Comparison of ENCODE assay signal across 8 mouse cellular contexts in the genomic region with DNA sequence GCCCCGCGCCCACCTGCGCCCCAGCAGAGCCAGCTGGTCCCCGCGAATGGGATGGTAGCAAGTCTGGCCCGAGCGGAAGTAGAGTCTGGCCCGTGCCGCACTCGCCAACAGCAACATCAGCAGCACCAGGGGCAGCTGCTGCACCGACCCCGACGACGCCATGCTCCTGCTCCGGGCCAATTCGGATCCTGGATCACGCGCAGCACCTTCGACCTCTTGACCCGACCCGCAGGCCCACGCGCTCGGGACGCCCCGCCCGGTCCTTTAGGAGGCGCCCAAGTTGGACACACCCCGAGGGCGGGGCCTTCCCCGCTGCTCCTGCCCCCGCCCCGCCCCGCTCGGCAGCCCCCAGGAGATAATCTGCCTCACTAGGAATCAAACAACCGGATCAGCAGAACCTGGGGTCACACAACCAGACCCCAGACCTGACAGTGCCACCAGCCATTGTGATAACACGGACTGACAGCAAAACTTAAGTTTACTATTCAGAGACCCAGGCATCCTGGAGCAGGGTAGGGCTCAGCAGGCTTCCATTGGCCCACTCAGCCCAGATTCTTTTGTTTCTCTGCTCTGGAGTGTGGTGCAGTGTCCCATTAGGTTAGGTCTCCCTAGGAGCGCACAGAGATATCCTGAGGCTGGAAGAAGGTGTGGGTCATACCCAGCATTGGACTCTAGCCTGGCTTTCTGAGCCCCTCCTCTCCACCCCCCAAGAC. TPM values are rescaled to one million over a fixed set of nuclear protein-coding genes. Genes with fewer than 3 reads are reported as not detected.
A peak's percentile ranks its signal among the peaks of the same experiment; 100 is the strongest.
DNase-seq lines count a peak whose midpoint lies in the region; ATAC-seq and TF ChIP-seq lines count a peak whose summit lies in the region.

Gene Ctsz, minus strand, starts transcription at position 303 of the 713 bp plus-strand sequence.

- H3K4me3 ChIP-seq in embryonic facial prominence, embryonic 11.5 days (ENCODE audit: low read depth, low read length): peak within 1 kb of the TSS; percentile 51
- H3K4me3 ChIP-seq in heart, adult 2 months: peak within 1 kb of the TSS; percentile 50
- peak within 1 kb of the TSS; percentile 85 for H3K4me3 ChIP-seq in kidney, adult 2 months (ENCODE audit: insufficient read depth, low read depth, low read length)
- H3K4me3 ChIP-seq in limb, embryonic 13.5 days: peak within 1 kb of the TSS; percentile 62
- H3K4me3 ChIP-seq in midbrain, embryonic 14.5 days (replicated peaks; ENCODE audit: low read depth, low read length): peak within 1 kb of the TSS; percentile 48
- peak within 1 kb of the TSS; percentile 91 for H3K4me3 ChIP-seq in spleen, adult 2 months (ENCODE audit: extremely low read depth, insufficient read depth, insufficient read length)

- no peak for TF ChIP-seq EP300 in heart, adult 2 months (IDR thresholded peaks at IDR 0.05; ENCODE audit: insufficient read depth, low read depth, low read length)

- no peaks in the 10 kb centered on the region for H3K79me2 ChIP-seq in heart, adult 2 months (replicated peaks; ENCODE audit: control insufficient read depth, insufficient read depth, low read length)

- H3K4me2 ChIP-seq in embryonic facial prominence, embryonic 11.5 days (ENCODE audit: low read depth, low read length): peak within 1 kb of the TSS; percentile 80
- peak within 1 kb of the TSS; percentile 81 for H3K4me2 ChIP-seq in limb, embryonic 13.5 days (replicated peaks)
- H3K4me2 ChIP-seq in midbrain, embryonic 14.5 days (ENCODE audit: low read length): peak within 1 kb of the TSS; percentile 77

- WGBS in embryonic facial prominence, embryonic 11.5 days: under 1% methylated on average over 37 of the region's 38 CpGs
- 2% methylated on average over 38 of the region's 38 CpGs for WGBS in heart, adult 2 months
- 3% methylated on average over 38 of the region's 38 CpGs for WGBS in kidney, adult 2 months
- WGBS in limb, embryonic 13.5 days: 1% methylated on average over 38 of the region's 38 CpGs
- WGBS in midbrain, embryonic 14.5 days: 1% methylated on average over 38 of the region's 38 CpGs
- WGBS in spleen, adult 2 months: 1% methylated on average over 38 of the region's 38 CpGs

- H3K27ac ChIP-seq in embryonic facial prominence, embryonic 11.5 days (replicated peaks; ENCODE audit: low read depth, low read length): no peak within 1 kb of the TSS
- peak within 1 kb of the TSS; percentile 78 for H3K27ac ChIP-seq in heart, adult 2 months
- H3K27ac ChIP-seq in kidney, adult 2 months (ENCODE audit: insufficient read depth, low read depth, low read length): peak within 1 kb of the TSS; percentile 8; the same call in 1 of the 2 replicates
- no peak within 1 kb of the TSS for H3K27ac ChIP-seq in limb, embryonic 13.5 days
- no peak within 1 kb of the TSS for H3K27ac ChIP-seq in midbrain, embryonic 14.5 days (replicated peaks; ENCODE audit: low read depth, low read length)
- H3K27ac ChIP-seq in spleen, adult 2 months (ENCODE audit: insufficient read depth, low read length): peak within 1 kb of the TSS; percentile 94

- no peaks in the 10 kb centered on the region; the same call in 1 of the 2 replicates for H3K36me3 ChIP-seq in embryonic facial prominence, embryonic 11.5 days (replicated peaks; ENCODE audit: control insufficient read depth, insufficient read depth, low read depth, low read length)
- H3K36me3 ChIP-seq in heart, adult 2 months (ENCODE audit: control insufficient read depth, insufficient read depth, low read length): no peaks in the 10 kb centered on the region
- no peaks in the 10 kb centered on the region for H3K36me3 ChIP-seq in kidney, adult 2 months (ENCODE audit: control insufficient read depth, insufficient read depth, low read length)
- peaks cover 25% of the 10 kb centered on the region for H3K36me3 ChIP-seq in limb, embryonic 13.5 days
- H3K36me3 ChIP-seq in midbrain, embryonic 14.5 days (ENCODE audit: control insufficient read depth, insufficient read depth, low read length): no peaks in the 10 kb centered on the region
- peaks cover 5% of the 10 kb centered on the region; the same call in 1 of the 2 replicates for H3K36me3 ChIP-seq in spleen, adult 2 months (ENCODE audit: control insufficient read depth, insufficient read depth, low read length)

- no peaks in the 10 kb centered on the region for H3K27me3 ChIP-seq in embryonic facial prominence, embryonic 11.5 days (ENCODE audit: control insufficient read depth, insufficient read depth, low read length)
- no peaks in the 10 kb centered on the region for H3K27me3 ChIP-seq in heart, adult 2 months (ENCODE audit: control insufficient read depth, insufficient read depth, low read length)
- H3K27me3 ChIP-seq in kidney, adult 2 months (replicated peaks; ENCODE audit: control insufficient read depth, insufficient read depth, low read length): no peaks in the 10 kb centered on the region
- no peaks in the 10 kb centered on the region for H3K27me3 ChIP-seq in limb, embryonic 13.5 days
- H3K27me3 ChIP-seq in midbrain, embryonic 14.5 days (ENCODE audit: control insufficient read depth, insufficient read depth, low read length): no peaks in the 10 kb centered on the region
- no peaks in the 10 kb centered on the region for H3K27me3 ChIP-seq in spleen, adult 2 months (ENCODE audit: control insufficient read depth, insufficient read depth, low read length)

- H3K9ac ChIP-seq in embryonic facial prominence, embryonic 11.5 days (replicated peaks; ENCODE audit: low read length): peak within 1 kb of the TSS; percentile 67
- H3K9ac ChIP-seq in heart, adult 2 months (ENCODE audit: low read depth, low read length): peak within 1 kb of the TSS; percentile 84
- H3K9ac ChIP-seq in limb, embryonic 13.5 days: peak within 1 kb of the TSS; percentile 70
- H3K9ac ChIP-seq in midbrain, embryonic 14.5 days (replicated peaks; ENCODE audit: low read length): peak within 1 kb of the TSS; percentile 56

- peak; percentile 68 for DNase-seq in layer of hippocampus, adult 11-12 months (ENCODE audit: low spot score)
- DNase-seq in layer of hippocampus, adult 9-10 months (ENCODE audit: low spot score): no peak
- peak; percentile 76 for DNase-seq in embryonic facial prominence, embryonic 11.5 days (ENCODE audit: low spot score)
- DNase-seq in heart, adult 2 months: peak; percentile 86 to 87
- peak; percentile 86 for DNase-seq in kidney, adult 2 months
- DNase-seq in midbrain, embryonic 14.5 days: peak; percentile 66
- peak; percentile 42 to 75 for DNase-seq in spleen, adult 2 months (ENCODE audit: low read depth in 1 of 2, low spot score in 2 of 2)

- peak; percentile 39; the same call in 1 of the 2 replicates for TF ChIP-seq POLR2A in heart, adult 2 months (IDR thresholded peaks at IDR 0.05; ENCODE audit: insufficient read depth, low read depth, low read length)
- peak; percentile 10 for TF ChIP-seq POLR2A in kidney, adult 2 months (IDR thresholded peaks at IDR 0.05; ENCODE audit: low read depth, low read length)
- TF ChIP-seq POLR2A in spleen, adult 2 months (IDR thresholded peaks at IDR 0.05; ENCODE audit: low read depth, low read length): peak; percentile 71; the same call in 1 of the 2 replicates

- ATAC-seq in embryonic facial prominence, embryonic 11.5 days (replicated peaks; ENCODE audit: insufficient number of reproducible peaks, low FRiP score, low TSS enrichment, low read depth): peak; percentile 72
- peak; percentile 75 for ATAC-seq in limb, embryonic 13.5 days (ENCODE audit: low FRiP score, low read depth)
- peak; percentile 70 for ATAC-seq in midbrain, embryonic 14.5 days (ENCODE audit: low FRiP score, low TSS enrichment)

- H3K9me3 ChIP-seq in embryonic facial prominence, embryonic 11.5 days (replicated peaks; ENCODE audit: control insufficient read depth, low read length): no peaks in the 10 kb centered on the region
- H3K9me3 ChIP-seq in limb, embryonic 13.5 days: no peaks in the 10 kb centered on the region
- no peaks in the 10 kb centered on the region for H3K9me3 ChIP-seq in midbrain, embryonic 14.5 days (ENCODE audit: control insufficient read depth, low read length)

- no peak for TF ChIP-seq CTCF in heart, adult 2 months (IDR thresholded peaks at IDR 0.05)
- no peak for TF ChIP-seq CTCF in kidney, adult 2 months (conservative IDR thresholded peaks at IDR 0.05; ENCODE audit: insufficient read depth, insufficient read length, low read depth, low read length)
- no peak for TF ChIP-seq CTCF in spleen, adult 2 months (IDR thresholded peaks at IDR 0.05; ENCODE audit: extremely low read depth, insufficient read depth, insufficient read length, insufficient replicate concordance)

- intact Hi-C loops in heart, adult 2 months (cut with DNase I): loop anchor here (2.0 kb wide), 1 partner anchor 24 kb away; the partner anchor contains the start of gene Nelfcd

- H3K4me1 ChIP-seq in embryonic facial prominence, embryonic 11.5 days (ENCODE audit: control insufficient read depth, insufficient read depth, low read length): no peaks in the 10 kb centered on the region
- peaks cover 5% of the 10 kb centered on the region for H3K4me1 ChIP-seq in heart, adult 2 months (ENCODE audit: control insufficient read depth, insufficient read depth, low read length)
- no peaks in the 10 kb centered on the region; the same call in 1 of the 2 replicates for H3K4me1 ChIP-seq in kidney, adult 2 months (ENCODE audit: control insufficient read depth, insufficient read depth, low read length)
- H3K4me1 ChIP-seq in limb, embryonic 13.5 days: peaks cover 36% of the 10 kb centered on the region
- peaks cover 18% of the 10 kb centered on the region for H3K4me1 ChIP-seq in midbrain, embryonic 14.5 days (ENCODE audit: control insufficient read depth, insufficient read depth, low read length)
- H3K4me1 ChIP-seq in spleen, adult 2 months (ENCODE audit: control insufficient read depth, insufficient read depth, insufficient read length): peaks cover 37% of the 10 kb centered on the region

RNA-seq across cellular contexts. Expression of gene Ctsz, which starts in this region (rescaled TPM):
- polyA plus RNA-seq in embryonic facial prominence, embryonic 11.5 days (2014; fragmentation: Nextera tagmentation; extraction: Ambion mirVana): 86.5 and 106 TPM in 2 replicates
- total RNA-seq in heart, adult 2 months (2021): 10 to 100 TPM; 31.1 to 34.4 TPM
- 49.5 and 59.5 TPM in 2 replicates for polyA plus RNA-seq in heart, adult 2 months (2012; rRNA removed)
- polyA plus RNA-seq in kidney, adult 2 months (2012; rRNA removed): 265 and 268 TPM in 2 replicates
- polyA plus RNA-seq in limb, embryonic 13.5 days (2015; fragmentation: Nextera tagmentation; extraction: Ambion mirVana): 166 and 177 TPM in 2 replicates
- 46.9 and 73.8 TPM in 2 replicates for polyA plus RNA-seq in midbrain, embryonic 14.5 days (2014; fragmentation: Nextera tagmentation; extraction: Ambion mirVana)
- polyA plus RNA-seq in spleen, adult 2 months (2012; rRNA removed): 307 and 356 TPM in 2 replicates

Comparison
In these comparisons a context has a peak if more than half of its experiments do, and no peak if none do; other contexts are left out.
1. H3K27ac ChIP-seq: peak in heart, adult 2 months (single experiment), kidney, adult 2 months (single experiment) and spleen, adult 2 months (single experiment); none in embryonic facial prominence, embryonic 11.5 days (single experiment), limb, embryonic 13.5 days (single experiment) and midbrain, embryonic 14.5 days (single experiment).
2. POLR2A ChIP-seq: peak in every context shown above with its lines; median percentile 71 in spleen, adult 2 months; 39 in heart, adult 2 months; 10 in kidney, adult 2 months.
3. Peak in every context shown above with its lines, with median percentiles within 50 percentile points of each other: ATAC-seq, H3K4me2 ChIP-seq, H3K4me3 ChIP-seq and H3K9ac ChIP-seq.